Mouse (Mus musculus): ENCODE data around the gene Sptbn2.

The Sptbn2 gene

DNA sequence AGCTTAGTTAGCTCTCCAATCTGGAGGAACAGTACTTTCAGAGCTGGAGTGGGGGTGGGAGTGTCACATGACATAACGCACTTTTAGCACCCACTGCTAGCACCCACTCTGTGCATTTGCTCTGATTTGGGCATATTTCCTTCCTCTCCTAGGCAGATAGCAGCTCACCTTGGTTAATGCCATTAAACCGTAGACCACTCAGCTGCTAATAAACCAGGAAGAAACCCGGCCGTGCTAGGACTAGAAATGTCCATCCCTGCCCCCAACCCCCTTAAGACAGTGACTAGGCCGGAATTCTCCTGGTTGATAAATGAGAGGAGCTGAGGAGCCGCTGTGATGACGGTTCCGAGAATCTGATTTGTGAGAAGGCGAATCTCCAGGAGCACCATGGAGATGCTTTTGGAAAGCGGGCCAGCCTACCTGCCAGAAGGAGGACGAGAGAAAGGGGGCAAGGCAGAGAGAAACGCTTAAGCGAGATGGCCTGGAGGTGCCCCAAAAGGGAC lies at the start of gene Sptbn2:
Sptbn2 (plus strand) TSS at position 70 of the 503 bp plus-strand sequence.
- DNase-seq (ENCODE audit: extremely low spot score): peak; percentile 37

DNA sequence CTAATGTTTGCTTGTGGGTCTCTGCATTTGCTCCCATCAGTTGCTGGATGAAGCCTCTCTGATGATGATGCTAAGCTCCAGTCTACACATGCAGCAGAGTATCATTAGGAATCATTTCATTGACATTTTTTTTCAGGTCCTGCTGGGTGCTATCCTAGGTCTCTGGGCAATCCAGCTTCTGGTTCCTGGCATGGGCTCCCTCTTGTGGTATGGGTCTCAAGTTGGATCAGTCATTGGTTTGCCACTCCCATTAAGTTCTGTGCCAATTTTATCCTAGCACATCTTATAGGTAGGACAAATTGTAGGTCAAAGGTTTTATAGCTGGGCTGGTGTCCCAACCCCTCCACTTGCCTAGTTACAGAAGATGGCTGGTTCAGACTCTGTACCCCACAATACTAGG lies 44.2 kb upstream of the Sptbn2 start:
- DNase-seq (ENCODE audit: extremely low spot score): no peak

DNA sequence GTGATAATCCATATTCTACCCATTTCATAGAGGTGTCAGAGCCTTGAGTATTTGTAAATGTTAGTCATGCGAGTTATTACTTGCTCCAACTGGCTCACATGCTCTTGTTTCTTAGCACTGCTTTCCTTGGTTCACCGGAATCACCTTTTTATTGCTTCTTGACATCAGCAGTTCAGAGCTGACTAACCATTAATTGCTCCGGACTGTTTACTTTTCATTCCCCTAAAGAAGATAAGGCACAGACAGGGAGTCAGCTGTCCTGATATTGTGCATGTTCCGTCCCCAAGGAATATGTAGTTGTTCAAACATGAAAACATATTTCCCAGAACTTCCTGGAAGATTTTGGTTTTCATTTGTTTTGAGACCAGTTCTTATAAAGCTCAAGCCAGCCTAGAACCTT lies 40.2 kb upstream of the Sptbn2 start:
- DNase-seq (ENCODE audit: extremely low spot score): no peak

DNA sequence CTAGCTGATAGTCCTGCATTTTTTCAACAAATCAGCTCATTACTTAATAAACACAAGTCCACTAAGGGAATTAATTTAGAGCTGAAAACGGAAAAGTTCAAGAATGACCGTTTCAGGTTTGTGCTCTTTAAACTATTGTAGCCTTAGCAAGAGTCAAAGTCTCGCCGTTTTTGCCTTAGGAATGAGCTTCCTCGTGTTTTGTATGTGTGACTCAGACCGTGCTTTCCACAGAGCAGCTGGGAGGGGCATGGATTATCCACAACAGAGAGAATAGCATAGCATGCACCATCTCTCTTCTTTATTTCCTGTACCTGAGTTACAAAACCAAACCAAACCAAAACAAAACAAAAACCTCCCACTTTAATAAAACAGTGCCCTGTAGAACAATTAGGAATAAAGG lies 38.6 kb upstream of the Sptbn2 start:
- DNase-seq (ENCODE audit: extremely low spot score): no peak

DNA sequence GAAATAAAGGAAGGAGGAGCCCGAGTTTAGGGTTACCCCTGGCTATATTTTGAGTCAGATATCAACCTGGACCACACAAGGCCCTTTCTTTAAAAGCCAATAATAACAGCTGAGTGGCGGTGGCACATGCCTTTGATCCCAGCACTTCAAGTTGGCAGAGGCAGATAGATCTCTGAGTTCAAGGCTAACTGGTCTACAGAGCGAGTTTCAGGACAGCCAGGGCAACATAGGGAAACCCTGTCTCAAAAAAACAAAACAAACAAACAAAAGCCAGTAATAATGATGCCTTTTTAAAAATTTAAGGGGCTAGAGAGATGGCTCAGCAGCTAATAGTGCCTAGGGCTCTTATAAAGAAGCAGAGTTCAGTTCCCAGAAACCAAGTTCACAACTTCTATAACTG lies 16.6 kb upstream of the Sptbn2 start:
- DNase-seq (ENCODE audit: extremely low spot score): no peak

DNA sequence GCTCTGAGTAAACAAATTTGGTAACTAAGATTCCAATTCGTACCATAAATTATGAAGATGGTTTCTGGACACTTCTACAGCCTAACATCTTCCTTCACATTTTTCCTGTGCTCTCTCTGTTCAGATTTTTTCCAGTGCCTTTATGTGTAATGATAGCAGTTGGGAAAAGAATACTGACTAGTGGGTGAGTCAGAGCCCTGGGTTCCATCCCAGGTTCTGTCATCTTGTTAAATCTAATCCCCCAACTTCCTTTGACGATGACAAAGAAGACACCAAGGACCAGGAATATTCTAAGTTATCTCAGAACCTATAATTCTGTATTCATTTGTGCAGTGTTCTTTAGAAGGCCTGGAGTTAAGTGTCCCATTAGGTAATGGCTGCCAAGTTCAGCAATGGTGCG lies 13.8 kb upstream of the Sptbn2 start:
- DNase-seq (ENCODE audit: extremely low spot score): no peak

DNA sequence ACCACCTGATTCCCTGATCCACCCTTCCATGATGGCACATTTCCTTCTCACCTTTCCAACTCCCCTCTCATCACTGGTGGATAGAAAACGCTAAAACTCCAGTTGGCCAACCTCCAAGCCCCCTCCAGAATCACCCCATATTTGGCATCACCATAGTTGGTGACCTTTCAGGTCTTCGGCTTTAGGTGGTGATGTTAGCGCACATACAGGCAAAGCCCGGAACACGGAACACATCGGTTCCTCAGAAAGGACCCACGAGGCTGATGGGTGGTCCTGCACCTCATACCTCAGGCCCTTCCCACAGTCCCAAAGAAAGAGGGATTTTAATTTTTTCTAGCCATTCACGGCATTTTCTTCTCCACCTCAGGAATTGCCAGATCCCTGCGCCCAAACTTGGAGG lies 13.2 kb upstream of the Sptbn2 start:
- DNase-seq (ENCODE audit: extremely low spot score): no peak

DNA sequence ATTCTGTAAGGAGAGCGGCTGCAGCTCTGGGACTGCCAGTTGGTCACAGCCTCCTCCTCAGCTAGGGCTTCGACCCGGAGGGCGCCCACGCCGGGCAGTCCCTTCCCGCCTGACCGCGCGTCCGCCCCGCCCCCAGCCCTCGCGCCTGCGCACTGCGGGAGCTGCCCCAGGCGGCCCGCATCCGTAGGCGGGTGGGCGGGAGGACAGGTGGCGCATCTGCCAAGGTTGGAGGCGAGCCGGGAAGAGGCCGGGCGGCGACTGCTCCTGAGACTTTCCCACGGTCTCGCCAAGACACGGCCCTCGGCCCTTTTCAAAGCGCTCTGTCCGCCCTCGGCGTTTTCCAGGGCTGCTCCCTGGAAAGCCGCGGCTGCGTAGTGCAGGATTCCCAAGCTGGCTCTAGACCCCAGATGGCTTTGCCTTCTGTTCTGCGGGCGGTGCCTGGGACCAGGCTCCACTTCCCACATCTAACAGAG lies 12.7 kb upstream of the Sptbn2 start, which contains the start of gene Gm960:
Gm960 (minus strand) TSS at position 464 of the 473 bp plus-strand sequence.
- peak; percentile 85 for DNase-seq (ENCODE audit: extremely low spot score)

DNA sequence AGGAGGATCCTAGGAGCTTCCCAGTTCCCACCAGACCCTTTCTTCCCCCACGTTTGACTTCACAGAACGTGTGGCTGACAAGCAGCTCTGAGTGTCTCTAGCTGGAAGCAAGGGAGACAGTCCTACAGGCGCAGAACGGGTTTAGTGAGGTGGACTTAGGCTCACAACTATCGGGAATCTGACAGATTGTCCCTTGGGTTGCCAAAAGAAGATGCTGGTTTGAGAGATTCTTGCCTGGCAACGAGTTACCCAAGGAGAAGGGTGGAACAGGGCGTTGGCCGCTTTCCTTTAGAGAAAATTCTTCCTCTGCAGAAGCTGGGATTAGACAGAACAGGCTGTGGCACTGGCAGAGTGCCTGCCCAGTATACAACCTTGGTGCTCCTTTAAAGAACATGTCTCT lies 12.1 kb upstream of the Sptbn2 start:
- no peak for DNase-seq (ENCODE audit: extremely low spot score)

DNA sequence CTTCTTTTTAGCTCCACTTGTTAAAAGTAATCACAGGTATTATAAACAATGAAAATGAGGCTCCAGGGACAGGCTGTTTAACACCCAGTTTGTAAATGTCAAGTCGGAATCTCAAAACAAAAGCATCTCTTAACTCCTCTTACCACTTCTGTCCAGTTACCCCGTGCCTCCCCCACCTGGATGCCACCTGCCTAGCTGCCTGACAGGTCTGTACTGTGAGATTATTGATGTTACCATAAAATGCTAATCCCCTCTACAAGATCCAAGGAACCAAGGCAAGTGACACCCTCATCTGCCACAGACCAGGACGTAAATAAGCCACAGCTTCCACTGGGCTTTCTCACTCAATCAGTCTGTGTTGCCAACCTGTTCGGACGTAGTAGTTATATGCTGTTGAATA lies 11.1 kb upstream of the Sptbn2 start:
- no peak for DNase-seq (ENCODE audit: extremely low spot score)

DNA sequence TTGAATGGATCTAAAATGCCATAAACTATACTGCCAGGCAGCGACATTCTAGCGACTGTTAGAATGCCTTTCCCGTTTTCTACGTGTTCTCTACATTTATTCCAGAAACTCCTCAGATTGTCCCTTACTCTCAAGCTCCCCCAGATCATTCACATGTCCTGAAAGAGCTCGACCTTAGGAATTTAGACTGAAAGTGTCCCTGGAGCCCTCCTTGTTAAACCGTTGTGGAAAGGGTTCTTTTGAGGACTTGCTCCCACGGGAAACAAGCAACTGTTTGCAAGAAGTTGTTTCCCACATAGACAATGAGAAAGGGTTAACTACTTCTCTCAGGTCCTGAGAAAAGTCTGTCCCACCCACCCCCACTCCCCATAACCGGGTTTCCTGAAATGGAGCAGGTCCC lies 10.3 kb upstream of the Sptbn2 start:
- DNase-seq (ENCODE audit: extremely low spot score): no peak

DNA sequence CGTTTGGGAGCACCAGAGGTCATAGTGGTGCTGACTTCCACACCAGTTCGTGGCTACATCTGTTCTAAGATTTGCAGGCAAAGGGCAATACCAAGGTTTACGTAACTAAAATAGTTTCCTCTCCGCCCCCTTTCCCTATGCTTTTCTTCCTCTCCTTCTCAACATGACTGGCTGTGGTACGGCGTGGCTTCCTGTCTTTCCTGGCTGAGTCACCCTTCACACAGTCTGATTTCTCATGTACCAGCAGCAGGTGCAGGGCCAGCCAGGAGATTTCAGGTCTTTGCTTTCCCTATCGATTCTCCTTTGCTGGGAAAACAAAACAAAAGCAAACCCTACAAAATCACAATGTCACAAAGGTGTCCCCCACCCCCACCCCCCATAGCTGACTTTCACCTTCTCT lies 9.7 kb upstream of the Sptbn2 start:
- DNase-seq (ENCODE audit: extremely low spot score): no peak

DNA sequence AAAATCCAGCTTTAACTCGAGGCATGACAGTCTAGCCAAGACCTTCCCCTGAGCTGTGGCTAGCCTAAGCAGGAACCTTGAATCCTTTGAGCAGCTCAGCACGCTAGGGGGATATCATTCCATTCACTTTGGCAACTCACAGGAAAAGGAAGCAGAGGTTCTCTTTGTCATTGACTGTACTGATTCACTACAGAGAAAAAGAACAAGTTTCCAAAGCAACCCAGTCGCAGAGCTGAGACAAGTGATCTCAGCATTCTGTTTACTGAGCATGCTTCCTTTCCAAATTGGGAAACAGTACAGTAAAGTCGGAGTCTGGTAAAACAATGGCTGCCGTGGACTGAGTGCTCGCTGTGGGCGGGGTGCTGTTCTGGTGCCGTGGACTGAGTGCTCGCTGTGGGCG lies 2.2 kb upstream of the Sptbn2 start:
- DNase-seq (ENCODE audit: extremely low spot score): no peak

DNA sequence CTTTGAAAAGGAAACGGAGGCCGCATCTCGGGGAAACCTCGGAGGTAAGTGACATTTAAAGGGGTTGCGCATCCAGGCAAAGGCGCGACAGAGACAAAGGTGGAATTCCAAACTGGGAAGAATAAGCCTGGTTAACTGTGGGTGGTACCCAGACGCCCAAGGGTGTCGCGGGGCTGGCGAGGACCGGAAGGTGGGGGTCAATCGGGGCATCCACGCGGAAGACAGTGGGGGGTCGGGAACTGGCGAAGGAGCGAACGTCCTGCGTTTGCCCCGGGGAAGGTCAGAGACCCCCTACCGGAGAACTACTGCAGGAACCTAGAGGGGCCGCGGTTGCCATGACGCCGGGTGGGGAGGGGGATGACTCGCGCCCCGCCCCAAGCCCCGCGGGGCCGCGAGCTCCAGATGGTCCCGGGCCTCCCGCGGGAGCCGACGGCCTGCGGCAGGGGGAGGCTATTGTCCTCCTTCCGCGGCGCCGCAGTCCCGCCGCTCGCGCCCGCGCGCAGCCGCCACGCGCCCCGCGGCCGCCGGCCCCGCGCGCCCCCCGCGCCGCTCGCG lies 711 bp downstream of the Sptbn2 start:
- DNase-seq (ENCODE audit: extremely low spot score): peak; percentile 68

DNA sequence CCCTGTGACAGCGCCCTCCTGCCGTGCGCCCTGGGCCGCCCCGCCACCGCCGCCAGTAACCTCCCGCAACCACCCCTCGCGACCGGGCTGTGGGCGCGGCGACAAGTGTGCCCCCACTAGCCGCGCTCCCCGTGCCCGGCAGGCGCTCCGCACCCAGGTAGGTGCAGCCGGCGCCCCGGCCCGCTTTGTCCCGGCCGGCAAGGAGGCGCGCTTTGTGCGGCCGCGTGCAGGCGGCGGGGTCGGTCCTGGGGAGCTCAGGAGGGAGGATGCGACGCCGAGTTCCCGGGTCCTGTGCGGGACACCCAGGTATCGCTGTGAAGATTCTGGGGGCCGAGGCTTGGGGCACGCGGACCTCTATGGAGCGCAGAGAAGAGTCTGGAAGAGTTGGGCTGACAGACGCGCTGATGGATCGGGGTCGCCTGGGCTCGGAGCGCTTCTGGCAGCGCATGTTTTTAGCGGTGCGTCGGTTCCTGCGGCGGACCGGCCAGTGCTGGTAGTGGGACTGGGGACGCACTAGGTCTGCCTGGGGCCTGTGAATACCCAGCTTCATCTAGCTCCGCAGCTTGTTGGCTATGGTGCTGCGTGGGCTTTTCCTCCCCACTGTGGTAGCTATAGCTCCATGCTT lies 1.3 kb downstream of the Sptbn2 start:
- peak; percentile 63 for DNase-seq (ENCODE audit: extremely low spot score)

DNA sequence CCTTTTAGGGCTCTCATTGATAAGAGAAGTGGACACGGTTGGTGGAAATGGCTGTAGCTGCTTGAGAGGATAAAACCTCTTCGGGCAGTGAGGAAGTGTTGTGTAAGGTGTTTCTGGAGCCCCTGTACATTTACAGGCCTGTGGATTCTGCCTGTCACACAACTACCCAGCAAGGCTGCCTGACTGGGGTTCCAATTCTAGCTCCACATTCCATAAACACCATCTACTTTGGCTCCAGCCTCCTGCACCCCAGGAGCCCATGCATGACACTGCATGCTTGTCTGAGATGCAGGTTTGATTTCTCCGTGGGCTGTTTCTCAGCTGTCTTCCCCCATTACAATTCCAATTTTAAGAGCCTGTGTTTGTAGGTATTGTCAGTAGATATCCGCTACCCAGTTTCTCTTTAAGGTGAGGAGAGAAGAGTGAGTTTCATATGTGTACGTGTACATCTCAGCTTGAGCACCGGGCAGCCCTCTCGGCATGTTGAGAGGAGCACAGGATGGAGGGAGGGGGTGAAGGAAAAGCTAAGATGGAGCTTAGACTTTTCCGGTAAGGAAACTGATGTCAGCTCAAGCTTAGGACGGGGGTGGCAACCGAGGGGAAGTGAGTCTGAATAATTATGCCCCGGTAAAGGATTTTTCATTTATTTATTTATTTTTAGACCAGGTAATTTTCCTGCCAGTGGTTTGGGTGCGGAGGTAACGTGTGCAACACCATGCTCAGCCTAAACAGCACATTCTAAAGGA lies 2.0 kb downstream of the Sptbn2 start:
- DNase-seq (ENCODE audit: extremely low spot score): no peak

DNA sequence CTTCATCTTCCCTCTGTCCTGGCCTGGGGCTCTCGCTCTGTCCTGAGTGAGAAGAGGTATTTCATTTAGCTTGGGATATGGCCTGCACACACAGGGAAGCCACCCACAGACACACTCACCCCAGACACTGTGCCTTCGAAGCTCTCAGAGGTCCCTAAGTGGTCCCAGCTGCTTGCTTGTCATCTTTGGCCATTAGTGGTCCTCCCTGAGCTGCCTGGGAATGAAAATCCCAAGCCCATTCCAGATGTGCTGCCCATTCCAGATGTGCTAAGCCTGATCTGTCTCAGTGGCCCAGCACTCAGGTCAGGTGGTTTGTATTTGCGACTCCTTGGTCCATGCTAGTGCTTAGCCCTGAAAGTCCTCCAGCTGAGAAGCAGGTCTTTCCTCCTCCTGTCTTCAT lies 2.9 kb downstream of the Sptbn2 start:
- DNase-seq (ENCODE audit: extremely low spot score): no peak

DNA sequence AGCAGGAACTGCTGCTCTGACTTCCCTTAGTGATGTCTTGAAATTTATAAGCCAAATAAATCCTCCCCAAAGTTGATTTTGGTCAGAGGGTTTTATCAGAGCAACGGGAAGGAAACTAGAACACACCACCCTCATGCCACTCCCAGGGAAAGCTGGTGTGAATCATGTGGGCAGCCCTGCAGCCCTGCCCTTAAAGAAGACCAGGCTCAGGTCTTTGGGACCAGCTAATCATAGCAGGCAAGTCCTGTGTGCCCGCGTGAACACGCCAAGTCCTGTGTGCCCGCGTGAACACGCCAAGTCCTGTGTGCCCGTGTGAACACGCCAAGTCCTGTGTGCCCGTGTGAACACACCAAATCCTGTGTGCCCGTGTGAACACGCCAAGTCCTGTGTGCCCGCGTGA lies 5.8 kb downstream of the Sptbn2 start:
- no peak for DNase-seq (ENCODE audit: extremely low spot score)

DNA sequence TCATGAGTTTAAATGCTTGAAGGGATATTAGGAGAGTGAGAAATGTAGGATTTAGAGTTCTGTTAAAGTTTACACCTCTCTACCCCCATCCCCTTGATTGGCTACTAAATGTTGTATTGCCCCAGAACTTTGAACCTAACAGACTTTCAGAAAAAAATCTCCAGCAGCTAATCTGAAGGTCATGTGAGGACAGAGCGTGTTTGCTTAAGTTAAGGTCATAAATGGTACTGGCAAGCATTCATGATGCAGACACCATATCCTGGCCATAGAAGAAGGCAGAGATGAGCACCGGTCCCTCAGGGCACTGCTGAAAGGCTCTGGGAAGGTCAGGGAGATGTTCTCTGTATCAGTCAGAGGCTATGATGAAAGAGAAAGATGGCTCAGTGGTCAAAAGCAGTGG lies 6.3 kb downstream of the Sptbn2 start:
- no peak for DNase-seq (ENCODE audit: extremely low spot score)

DNA sequence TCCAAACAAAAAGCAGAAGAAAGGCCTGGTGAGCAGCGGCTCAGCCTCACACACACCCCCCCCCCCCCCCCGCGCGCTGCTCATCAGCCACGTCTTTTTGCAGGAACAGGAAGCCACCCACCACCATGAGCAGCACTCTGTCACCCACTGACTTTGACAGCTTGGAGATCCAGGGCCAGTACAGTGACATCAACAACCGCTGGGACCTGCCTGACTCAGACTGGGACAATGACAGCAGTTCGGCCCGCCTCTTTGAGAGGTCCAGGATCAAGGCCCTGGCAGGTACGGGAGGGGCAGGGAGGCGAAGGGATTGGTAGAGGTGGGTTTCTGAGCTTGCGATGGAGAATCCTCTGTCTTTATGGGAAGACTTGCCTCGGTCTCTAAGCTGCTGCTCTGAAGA lies 7.7 kb downstream of the Sptbn2 start:
- no peak for DNase-seq (ENCODE audit: extremely low spot score)

DNA sequence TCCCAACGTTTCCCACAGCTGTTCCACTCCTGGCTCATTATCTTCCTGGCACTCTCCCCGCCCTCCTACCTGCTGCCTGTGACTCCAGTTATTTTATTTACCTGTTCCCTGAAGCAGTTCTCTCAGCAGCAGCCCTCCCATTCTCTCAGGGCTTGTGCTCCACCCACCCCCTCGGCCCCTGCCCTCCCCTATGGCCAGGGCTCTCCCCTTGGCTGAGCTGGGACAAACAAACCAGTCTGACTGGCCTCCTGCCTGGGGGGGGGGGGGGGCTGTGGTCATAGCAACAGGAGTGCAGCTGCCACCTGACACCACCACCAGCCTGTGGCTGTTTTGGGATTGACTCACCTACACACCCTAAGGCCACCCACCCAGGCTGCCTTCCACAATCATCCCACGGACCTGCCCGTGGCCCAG lies 8.4 kb downstream of the Sptbn2 start:
- DNase-seq (ENCODE audit: extremely low spot score): peak; percentile 52

DNA sequence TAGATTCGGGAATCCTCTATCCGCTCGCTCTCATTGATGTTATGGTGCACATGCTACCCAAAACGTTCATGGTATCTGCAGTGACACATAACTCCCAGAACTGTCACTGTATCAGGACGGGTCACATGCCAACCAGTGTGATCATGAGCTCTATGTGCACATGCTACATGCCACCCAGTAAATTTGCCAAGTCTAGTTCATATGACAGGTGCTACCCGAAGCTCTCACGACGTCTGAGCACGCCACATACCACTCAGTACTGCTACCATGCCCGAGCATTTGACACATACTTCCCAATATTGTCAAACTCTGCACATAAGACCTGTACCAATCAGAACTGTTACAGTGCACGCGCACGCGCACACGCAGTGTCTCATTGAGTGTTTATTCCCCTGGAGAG lies 9.1 kb downstream of the Sptbn2 start:
- DNase-seq (ENCODE audit: extremely low spot score): no peak

DNA sequence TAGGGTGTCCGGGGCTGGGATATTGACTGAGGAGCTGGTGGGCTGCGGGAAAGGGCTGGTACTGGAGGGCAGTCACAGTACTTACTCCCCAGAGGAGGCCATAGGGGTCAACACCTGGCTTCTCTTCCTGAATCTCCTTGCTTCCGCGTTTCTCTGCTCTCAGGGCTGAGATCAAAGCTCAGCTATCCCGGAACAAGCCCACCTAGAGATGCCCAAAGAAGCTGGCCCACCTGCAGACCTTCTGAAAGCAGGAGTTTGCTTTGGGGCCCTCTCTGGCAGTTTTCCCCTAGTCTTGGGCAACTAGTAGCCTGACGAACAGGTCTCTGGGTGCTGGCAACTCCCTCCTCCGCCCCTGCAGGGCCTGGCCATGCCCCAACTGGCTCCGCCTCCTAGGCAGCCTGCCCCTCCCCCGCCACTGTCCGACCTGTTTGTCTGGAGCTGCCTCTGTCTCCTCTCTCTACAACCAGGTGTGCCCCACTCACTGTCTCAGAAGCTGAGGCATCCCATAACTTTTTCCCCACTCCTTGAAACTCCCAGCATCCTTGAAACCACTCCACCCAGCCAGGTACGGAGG lies 9.8 kb downstream of the Sptbn2 start:
- peak; percentile 50 for DNase-seq (ENCODE audit: extremely low spot score)
